Mouse (Mus musculus): Measurements from ENCODE around the gene Zfp426.

- TF ChIP-seq CTCF (IDR thresholded peaks at IDR 0.05; ENCODE audit: control insufficient read depth, insufficient read depth, insufficient read length) (no peak), CEBPB (IDR thresholded peaks at IDR 0.05; ENCODE audit: low read depth) (no peak), MAX (IDR thresholded peaks at IDR 0.05) (no peak), USF1 (IDR thresholded peaks at IDR 0.05; ENCODE audit: low read depth) (no peak), MYOD1 (IDR thresholded peaks at IDR 0.05; ENCODE audit: control insufficient read depth, insufficient read length, low read depth) (no peak), FOSL1 (IDR thresholded peaks at IDR 0.05; ENCODE audit: insufficient read depth, low read length, poor library complexity, severe bottlenecking) (no peak), MYOG (IDR thresholded peaks at IDR 0.05; ENCODE audit: control insufficient read depth, extremely low read depth, insufficient read length) (no peak)
Measured at GRCm38 (mm10) chr9:20536598-20536997, 44.1 kb upstream of the Zfp426 start.

Data from C2C12 (cell line).